Mouse (Mus musculus): ENCODE results near the gene Prtn3.

Prtn3 gene

GRCm38 (mm10) chr10:79925785-79926490 is 51.7 kb downstream of the Prtn3 start:
- in situ Hi-C loops (cut with MboI; ENCODE audit: low sequenced_read_pairs) = no loop called here

DNA sequence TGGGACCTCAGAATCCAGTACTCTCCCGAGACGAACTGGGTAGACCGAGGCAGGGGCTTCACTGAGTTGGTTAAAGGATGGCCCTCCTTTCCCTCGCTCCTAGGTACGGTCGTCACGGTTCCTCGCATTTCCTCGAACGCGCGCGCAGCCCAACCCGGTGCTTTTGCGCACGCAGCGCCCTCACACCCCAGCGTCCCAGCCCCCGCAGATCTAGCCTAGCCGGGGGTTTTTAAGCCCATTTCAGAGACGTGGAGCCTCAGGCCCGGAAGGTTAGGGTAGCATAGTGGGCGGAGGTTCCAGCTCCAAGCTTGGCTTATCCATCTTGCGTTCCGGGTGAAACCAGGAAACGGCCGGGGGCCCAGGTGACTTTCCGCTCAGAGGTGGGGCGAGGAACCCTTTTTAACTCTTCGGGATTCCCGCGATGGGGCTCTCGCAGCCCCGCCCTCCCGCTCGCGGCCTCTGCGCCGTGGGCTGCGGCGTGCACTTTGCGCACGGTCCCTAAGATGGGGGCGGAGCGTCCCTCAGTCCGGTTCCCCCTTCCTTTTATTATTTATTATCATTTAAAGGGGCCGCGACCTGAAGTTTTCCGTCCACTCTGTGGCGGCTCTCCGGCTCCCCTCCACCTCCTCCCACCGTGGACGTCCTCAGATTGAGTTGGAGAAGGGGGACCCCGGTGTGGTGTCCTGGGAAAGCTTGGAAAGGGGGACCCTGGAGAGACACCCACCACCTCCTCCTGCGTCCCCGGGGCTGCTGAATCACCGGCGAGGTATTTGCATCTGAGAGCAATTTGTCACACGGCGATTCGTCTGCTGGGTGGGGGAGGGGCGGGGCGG is 52.4 kb downstream of the Prtn3 start, which contains the start of gene Arid3a:
Gene Arid3a, plus strand, starts transcription at position 553 of the 833 bp plus-strand sequence.
- in situ Hi-C loops (cut with MboI; ENCODE audit: low sequenced_read_pairs) = no loop called here

- in situ Hi-C loops (cut with MboI; ENCODE audit: low sequenced_read_pairs) = no loop called here
Measured at GRCm38 (mm10) chr10:79927324-79928029, 53.2 kb downstream of the Prtn3 start.

- in situ Hi-C loops (cut with MboI; ENCODE audit: low sequenced_read_pairs) = no loop called here
Measured at GRCm38 (mm10) chr10:79928030-79928694, 53.9 kb downstream of the Prtn3 start.

DNA sequence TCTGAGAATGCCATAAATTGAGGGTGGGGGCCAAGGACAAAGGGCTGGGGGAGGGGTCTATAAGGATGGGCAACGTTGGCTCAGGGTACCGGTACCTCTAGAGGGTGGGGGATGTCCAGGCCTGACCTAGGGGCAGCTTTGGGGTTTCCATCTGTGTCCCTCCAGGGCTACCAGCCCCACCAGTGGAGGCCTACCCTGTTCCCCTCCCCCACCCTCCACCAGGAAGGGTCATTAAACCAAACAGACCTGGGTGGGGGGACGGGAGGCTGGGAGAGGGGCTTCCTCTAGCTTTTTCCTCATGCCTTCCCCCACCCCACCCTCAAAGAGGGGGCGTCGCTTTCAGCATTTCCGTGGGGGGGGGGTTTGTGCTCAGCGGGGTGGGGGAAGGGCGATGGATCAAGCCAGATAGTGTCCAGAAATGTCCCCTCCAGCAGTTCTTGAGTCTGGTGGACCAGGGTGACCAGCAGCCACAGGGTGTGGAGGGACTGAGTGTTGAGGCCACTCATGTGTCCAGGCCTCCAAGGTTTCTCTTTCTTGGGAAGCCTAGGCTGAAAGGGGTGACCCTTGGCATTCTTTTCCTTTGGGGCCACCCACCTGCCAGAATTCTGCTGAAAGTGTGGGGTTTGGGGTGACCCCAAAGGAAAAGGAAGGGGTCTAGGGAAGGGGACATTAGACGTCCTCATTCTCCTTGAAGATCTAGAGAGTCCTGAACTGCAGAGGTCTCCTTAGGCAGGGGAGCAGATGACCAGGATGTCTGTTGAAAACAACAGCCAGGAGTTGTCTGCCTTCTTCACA is 54.8 kb downstream of the Prtn3 start:
- in situ Hi-C loops (cut with MboI; ENCODE audit: low sequenced_read_pairs) = no loop called here

DNA sequence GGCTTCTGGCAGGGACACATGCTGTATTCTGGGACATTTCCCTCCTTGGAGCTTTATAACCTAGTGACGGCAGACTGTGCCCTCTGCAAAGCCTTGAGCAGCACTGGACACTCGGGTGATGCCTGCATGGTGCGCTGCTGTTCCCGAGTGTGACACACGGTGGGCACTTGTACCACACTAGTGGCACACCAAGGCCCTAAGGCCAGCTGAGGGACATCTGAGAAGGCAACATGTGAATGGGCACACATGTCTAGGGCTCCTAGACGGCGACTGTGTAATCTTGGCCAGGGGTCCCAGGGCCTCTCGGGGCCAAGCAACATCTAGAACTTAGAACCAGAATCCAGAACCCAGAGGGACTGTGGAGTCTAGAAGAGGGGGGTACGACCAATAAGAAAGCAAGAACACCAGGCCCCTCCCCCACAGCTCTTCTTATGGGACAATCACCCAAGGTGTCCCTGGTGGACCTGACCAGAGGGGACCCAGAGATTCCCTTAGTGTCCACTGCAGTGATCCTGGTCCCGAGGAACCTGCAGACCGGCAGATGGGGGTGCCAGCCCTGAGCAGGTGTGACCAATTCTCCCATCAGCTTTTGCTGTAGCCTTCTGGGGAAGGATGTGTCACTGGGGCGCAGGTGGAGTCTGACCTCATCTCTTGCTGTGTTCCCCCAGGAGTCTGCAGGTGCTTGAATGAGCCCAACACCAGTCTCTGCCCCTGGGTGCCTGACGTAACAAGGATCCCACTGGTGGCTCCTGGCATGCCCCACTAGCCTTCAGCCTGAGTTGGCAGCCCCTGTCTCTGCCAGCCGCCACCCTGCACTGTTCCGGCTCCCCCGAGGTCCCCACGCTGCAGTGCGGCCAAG is 55.9 kb downstream of the Prtn3 start:
- in situ Hi-C loops (cut with MboI; ENCODE audit: low sequenced_read_pairs) = no loop called here

- in situ Hi-C loops (cut with MboI; ENCODE audit: low sequenced_read_pairs) = no loop called here
Measured at GRCm38 (mm10) chr10:79930826-79931186, 56.5 kb downstream of the Prtn3 start.

- in situ Hi-C loops (cut with MboI; ENCODE audit: low sequenced_read_pairs) = no loop called here
Measured at GRCm38 (mm10) chr10:79931797-79932196, 57.5 kb downstream of the Prtn3 start.

GRCm38 (mm10) chr10:79932736-79933135 is 58.5 kb downstream of the Prtn3 start:
- in situ Hi-C loops (cut with MboI; ENCODE audit: low sequenced_read_pairs) = no loop called here
